Mouse (Mus musculus) brain, embryonic 14.5 days (tissue): ENCODE results near the gene Fstl4.

Source experiments
- CTCF ChIP-seq: fragments of 200-500 bp; IDR thresholded peaks from 2 replicates; pipeline ENCODE4 v1.5.1; 2012; ENCODE audit warnings: inconsistent platforms, mild to moderate bottlenecking, moderate library complexity, borderline replicate concordance; ENCODE audit not compliant: insufficient read depth, insufficient read length; ENCODE audit errors: extremely low read depth
- POLR2A ChIP-seq: fragments of 200-500 bp; IDR thresholded peaks from 2 replicates; pipeline ENCODE4 v1.6.1; 2012; ENCODE audit warnings: mild to moderate bottlenecking, inconsistent platforms, borderline replicate concordance; ENCODE audit not compliant: poor library complexity, insufficient read depth, insufficient read length, severe bottlenecking; ENCODE audit errors: extremely low read depth

DNA sequence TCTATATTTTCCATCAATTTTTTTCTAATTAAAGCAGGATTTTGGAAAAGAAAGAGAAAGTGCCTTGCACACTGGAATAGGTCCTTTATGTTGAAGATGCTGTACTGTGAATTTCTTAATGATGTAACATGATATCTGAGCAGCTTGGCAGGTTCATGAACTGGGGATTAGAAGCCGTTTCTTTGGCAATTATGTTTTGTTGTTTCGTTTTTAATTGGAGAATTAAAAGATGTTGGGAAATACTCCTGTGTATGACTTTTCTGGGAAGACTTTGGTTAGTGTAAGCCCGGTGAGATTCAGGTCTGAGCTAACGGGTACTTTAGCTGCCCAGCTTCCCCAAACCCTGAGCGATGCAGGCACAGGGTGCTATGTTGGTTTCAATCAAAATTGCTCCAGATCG is 43.3 kb upstream of the Fstl4 start:
- TF ChIP-seq CTCF: no peak
- no peak for TF ChIP-seq POLR2A
